Mouse (Mus musculus) lung, postnatal 36 days (tissue): ENCODE results near the gene Rbmxl2.

Experiments used
- DNase-seq: peaks from one replicate; pipeline ENCODE4 v3.0.0; 2022; ENCODE audit warnings: mixed read lengths

The Rbmxl2 gene

DNA sequence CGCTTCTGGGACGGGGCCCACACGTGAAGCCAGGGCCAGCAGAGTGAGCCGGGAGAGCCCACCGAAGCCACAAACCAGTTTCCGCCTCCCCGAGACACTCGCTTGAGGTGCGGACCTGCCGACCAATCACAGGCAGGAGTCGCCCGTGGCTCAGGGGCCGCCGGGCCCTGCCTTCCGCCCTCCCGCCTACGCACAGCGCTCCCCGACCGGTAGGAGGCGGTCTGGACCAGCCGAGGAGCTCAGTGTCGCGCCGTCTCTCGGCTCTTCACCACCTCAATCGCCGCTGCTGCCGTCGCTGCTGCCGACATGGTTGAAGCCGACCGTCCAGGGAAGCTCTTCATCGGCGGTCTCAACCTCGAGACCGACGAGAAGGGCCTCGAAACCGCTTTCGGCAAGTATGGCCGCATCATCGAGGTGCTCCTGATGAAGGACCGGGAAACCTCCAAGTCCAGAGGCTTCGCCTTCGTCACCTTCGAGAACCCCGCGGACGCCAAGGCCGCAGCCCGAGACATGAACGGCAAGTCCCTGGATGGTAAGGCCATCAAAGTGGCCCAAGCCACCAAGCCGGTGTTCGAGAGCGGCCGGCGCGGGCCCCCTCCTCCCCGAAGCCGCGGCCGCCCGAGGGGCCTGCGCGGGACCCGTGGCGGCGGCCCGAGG is at the start of gene Rbmxl2:
TSS of gene Rbmxl2 (plus strand) at position 242 of the 657 bp plus-strand sequence.
- no peak for DNase-seq

DNA sequence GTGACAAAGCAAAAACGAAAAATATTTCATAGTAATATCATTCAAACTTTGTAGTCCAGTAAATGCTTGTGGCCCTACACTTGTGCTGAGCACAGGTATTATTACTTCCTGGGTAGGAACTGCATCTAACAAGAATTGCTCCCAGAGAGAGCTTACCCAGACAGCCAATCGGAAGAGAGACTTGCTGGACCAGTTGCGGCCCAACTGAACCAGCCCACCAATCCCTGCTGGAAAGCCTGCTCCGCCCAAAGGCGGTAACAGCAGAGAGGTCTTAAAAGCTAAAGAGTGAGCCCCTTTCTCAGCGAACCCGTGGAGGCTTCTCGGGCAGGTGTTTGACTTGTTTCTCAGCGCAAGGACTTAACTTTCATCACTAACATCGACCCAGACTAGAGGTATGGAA is 42.6 kb upstream of the Rbmxl2 start, which contains the start of gene Nlrp14:
TSS of gene Nlrp14 (plus strand) at position 301 of the 400 bp plus-strand sequence.
- DNase-seq, result no peak

DNA sequence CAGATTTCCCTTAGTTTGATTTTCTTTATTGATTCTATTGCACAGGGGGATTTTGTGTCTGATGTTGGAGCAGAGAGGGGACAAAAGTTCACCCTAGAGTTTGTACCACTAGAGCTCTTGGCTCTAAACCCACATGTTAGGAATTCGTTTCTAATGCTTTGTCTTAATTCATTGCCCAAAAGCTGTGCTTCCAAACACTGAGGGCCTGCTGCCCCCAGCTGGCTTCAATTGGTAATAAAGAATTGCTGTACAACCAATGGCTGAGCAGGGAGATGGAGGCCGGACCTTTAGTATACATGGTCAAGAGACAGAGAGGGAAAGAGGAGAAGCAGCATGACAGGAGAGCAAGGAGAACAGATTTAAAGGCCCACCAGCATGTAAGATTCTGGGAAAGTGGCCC is 28.8 kb upstream of the Rbmxl2 start:
- no peak for DNase-seq

DNA sequence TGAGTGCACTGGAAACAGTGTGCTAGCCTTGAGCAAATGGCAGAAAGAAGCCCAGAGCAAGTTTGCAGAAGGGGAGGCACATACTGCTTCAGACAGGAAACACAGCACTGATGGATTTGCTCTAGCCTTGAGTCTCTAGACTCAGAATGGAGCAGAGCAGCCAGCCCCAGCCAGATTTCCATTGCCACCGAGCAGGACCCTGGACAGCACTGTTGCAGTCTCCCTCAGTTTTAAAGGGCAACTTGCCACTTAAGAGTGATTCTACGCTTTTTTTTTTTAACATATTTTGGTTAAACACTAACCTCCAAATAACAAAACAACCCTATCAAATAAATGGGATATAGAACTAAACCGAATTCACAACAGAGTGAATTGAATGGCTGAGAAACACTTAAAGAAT is 7.4 kb upstream of the Rbmxl2 start:
- DNase-seq, result no peak

- no peak for DNase-seq
These were observed 1.4 kb upstream of the Rbmxl2 start for GRCm38 (mm10) chr7:107207843-107208242.

DNA sequence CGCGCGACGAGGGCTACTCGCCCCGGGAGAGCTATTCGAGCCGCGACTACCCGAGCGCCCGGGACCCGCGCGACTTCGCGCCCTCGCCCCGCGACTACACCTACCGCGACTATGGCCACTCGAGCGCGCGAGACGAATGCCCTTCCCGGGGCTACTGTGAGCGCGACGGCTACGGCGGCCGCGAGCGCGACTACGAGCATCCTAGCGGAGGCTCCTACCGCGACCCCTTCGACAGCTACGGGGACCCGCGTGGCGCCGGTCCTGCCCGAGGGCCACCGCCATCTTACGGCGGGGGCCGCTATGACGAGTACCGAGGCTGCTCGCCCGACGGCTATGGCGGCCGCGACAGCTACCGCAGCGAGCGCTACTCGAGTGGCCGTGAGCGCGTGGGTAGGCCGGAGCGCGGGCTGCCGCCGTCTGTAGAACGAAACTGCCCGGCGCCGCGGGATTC is 906 bp downstream of the Rbmxl2 start:
- no peak for DNase-seq

DNA sequence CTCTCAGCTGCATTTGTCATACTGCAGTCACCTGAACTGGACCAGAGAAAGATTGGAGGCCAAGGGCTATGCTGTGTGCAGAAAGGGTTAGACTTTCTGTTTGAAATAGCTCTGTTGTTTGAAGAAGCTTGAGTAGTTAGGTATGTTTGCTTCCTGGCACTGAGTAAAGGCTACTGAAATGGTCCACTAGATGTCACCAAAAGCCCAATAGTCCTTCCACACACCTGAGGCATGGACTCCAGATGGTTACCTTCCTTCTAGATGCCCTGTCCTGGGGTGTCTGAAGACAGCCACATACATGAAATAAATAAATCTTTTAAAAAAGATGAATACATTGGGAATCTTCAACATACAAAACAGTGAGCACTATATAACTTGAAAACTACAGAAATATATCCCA is 6.5 kb downstream of the Rbmxl2 start:
- DNase-seq, result peak; percentile 26

DNA sequence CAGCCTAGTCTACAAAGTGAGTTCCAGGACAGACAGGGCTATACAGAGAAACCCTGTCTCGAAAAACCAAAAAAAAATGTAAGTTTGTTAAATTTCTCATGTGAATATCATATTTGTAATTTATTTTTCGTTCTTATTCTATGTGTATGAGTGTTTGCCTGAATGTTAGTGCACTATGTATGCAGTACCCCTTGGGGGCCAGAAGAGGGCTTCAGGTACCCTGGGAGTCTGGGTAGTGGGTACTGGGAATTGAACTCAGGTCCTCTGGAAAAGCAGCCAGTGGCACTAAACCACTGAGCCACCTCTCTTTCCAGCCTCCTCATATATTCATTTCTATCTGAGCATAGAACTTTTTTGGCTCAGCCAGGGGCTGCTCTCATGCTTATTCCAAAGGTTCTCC is 7.6 kb downstream of the Rbmxl2 start:
- DNase-seq, result no peak

DNA sequence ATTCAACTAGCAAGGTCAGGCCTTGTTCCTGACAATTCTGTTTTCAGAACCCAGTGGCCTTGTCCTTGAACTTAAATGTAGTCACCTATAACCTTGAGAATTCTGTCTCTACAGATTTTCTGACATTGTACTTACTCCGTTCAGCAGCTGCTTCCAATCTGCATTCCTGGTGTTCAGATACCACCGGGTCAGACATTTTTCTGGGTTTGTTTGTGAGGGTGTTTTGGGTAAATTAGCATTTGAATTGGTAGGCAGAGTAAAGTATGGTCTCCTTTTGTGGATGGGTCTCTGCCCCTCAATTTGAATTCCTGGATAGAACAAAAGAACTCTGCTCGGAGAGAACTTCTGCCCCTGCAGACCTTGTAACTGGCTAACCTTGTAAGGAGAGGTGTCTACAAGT is 27.6 kb downstream of the Rbmxl2 start:
- no peak for DNase-seq

GRCm38 (mm10) chr7:107237498-107237897 is 28.3 kb downstream of the Rbmxl2 start:
- DNase-seq, result no peak

DNA sequence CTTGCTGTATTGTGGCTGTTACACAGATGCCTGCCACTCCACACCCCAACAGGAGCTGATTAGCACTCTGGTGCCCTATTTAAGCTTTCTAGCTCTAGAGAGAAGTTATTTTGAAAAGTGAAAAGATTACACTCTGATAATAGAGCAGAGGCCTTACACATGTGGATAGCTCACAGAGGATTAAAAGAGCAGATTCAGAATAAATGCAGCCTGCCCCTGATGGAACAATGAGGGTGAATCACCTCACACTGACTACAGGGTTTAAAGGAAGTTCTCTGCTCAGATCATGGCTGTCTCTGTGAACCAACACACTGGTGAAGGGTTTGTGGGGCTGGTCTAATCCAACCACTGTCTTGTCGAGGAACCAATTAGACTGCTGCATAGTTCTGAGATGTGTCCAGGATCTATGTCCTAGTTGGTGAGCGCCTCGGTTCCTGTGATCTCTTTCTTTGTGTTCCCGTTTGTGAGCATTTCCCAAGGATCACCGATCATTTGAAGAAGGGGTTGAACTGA is 32.2 kb downstream of the Rbmxl2 start:
- DNase-seq, result no peak

DNA sequence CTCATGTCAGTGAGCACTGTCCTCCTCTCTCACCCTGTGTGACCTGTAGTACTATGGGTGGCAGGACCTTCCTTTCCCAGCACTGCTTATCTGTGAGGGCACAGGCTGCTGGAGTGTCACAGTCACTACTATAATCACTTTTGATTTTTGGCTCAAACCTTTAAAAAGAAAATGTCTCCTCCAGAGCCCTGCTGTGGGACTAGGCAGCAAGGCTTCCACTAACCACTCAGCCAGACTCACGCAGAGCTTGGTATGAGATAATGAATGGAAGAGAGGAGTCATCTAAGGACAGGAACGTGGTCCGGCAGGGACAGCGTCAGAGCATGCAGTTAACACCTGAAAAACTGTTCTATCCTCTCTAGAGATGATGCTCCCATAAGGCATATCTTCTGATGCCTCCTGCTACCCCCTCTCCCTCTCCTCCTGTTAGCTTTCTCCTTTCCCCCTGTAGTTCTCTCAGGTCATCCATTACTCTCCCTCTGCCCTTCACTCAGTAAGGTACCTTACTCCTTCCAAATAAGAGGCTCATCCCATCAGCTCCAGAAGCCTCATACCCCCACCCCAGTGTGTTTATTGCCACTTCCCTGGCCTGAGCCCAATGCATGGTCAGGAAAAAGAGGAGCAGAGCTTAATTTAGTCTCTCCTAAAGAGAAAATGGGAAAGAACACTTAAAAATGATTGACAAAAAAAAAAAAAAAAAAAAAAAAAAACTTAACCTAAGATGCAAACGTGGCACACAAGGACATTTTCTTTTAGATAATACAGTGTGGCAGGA is 41.2 kb downstream of the Rbmxl2 start:
- no peak for DNase-seq

- DNase-seq, result no peak
These were observed 44.1 kb downstream of the Rbmxl2 start for GRCm38 (mm10) chr7:107253355-107253754.

DNA sequence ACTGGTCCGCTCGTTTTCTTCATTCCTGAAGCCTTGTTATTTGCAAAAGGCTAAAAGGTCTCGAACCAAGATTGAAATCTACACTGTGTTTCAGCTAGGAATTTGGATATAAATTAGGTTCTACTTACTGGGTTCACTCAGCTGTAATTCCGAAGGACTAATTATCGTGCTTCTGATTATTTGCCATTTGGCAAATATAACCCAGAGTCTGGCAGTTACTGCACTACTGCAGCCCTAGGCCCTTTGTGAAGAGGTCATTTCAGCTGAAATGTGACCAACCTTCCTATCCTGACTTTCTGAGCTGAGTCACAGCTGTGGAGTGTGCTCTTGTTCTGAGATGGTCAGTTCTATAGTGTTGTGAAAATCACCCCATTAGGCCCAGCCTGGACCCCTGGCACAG is 50.7 kb downstream of the Rbmxl2 start:
- no peak for DNase-seq
